Mouse (Mus musculus) bone marrow macrophage, adult 2 months (primary cell): ENCODE data around the gene Tmem259. TPM values are rescaled to one million over a fixed set of nuclear protein-coding genes. Genes with fewer than 3 reads are reported as not detected.

Experiments
- H3K27ac ChIP-seq: 2 replicates; pipeline ENCODE4 v1.5.1; 2012; ENCODE audit warnings: low read depth, low read length; ENCODE audit not compliant: insufficient read depth
- H3K4me1 ChIP-seq: 2 replicates; pipeline ENCODE4 v1.6.1; 2012; ENCODE audit warnings: low read length; ENCODE audit not compliant: control insufficient read depth, insufficient read depth
- H3K4me3 ChIP-seq: 2 replicates; pipeline ENCODE4 v1.5.1; 2012; ENCODE audit warnings: mild to moderate bottlenecking, low read length, moderate library complexity; ENCODE audit not compliant: insufficient read depth
- CTCF ChIP-seq: IDR thresholded peaks from 2 replicates; pipeline ENCODE4 v1.5.1; 2012; ENCODE audit warnings: low read depth, mild to moderate bottlenecking, low read length, moderate library complexity
- POLR2A ChIP-seq: IDR thresholded peaks from 2 replicates; pipeline ENCODE4 v1.6.1; 2012; ENCODE audit warnings: mild to moderate bottlenecking, low read depth, low read length, borderline replicate concordance
- polyA plus RNA-seq: library from polyadenylated mRNA; stranded (reverse); fragments of >200 nt; gene quantifications from 2 replicates; pipeline ENCODE4 v1.2.4, GENCODE M21; 2012; ENCODE audit not compliant: missing spikeins, insufficient read depth, insufficient read length

The Tmem259 gene
- polyA plus RNA-seq, 1 experiment = 101 TPM

- peak overlapping the region; percentile 76 for H3K4me3 ChIP-seq
- H3K4me1 ChIP-seq = peaks cover 17% of the 10 kb centered on the region
- no peak for TF ChIP-seq CTCF
- no peak for TF ChIP-seq POLR2A
- peak overlapping the region; percentile 91 for H3K27ac ChIP-seq
Observed at GRCm38 (mm10) chr10:80017771-80018170, 33.6 kb upstream of the Tmem259 start.

- TF ChIP-seq CTCF (no peak), POLR2A (no peak)
- peaks cover 17% of the 10 kb centered on the region for H3K4me1 ChIP-seq
- peak overlapping the region; percentile 76 for H3K4me3 ChIP-seq
- peak overlapping the region; percentile 91 for H3K27ac ChIP-seq
Observed at GRCm38 (mm10) chr10:80017361-80017760, 33.2 kb upstream of the Tmem259 start.

- peak overlapping the region; percentile 83 for H3K27ac ChIP-seq
- TF ChIP-seq POLR2A (no peak), CTCF (no peak)
- peak overlapping the region; percentile 76 for H3K4me3 ChIP-seq
- peaks cover 17% of the 10 kb centered on the region for H3K4me1 ChIP-seq
Observed at GRCm38 (mm10) chr10:80016931-80017330, 32.8 kb upstream of the Tmem259 start.

GRCm38 (mm10) chr10:80016511-80016910 lies 32.4 kb upstream of the Tmem259 start, which contains the start of gene Arhgap45:
Gene Arhgap45 (plus strand): TSS chr10:80016653.
- peak within 1 kb of the TSS; percentile 76 for H3K4me3 ChIP-seq
- peak within 1 kb of the TSS; percentile 91 for H3K27ac ChIP-seq
- TF ChIP-seq CTCF = no peak
- no peak for TF ChIP-seq POLR2A
- H3K4me1 ChIP-seq = peaks cover 17% of the 10 kb centered on the region

GRCm38 (mm10) chr10:80015583-80015982 lies 31.5 kb upstream of the Tmem259 start:
- no peak overlapping the region for H3K27ac ChIP-seq
- peaks cover 16% of the 10 kb centered on the region for H3K4me1 ChIP-seq
- TF ChIP-seq POLR2A (no peak), CTCF (no peak)
- no peak overlapping the region for H3K4me3 ChIP-seq

GRCm38 (mm10) chr10:80014484-80015290 lies 30.6 kb upstream of the Tmem259 start:
- TF ChIP-seq CTCF (peak; percentile 45; the same call in 1 of the 2 replicates), POLR2A (no peak)
- peaks cover 14% of the 10 kb centered on the region for H3K4me1 ChIP-seq
- no peak overlapping the region for H3K27ac ChIP-seq
- no peak overlapping the region for H3K4me3 ChIP-seq

GRCm38 (mm10) chr10:80013609-80014008 lies 29.5 kb upstream of the Tmem259 start:
- Histone ChIP-seq H3K4me3 (no peak overlapping the region), H3K27ac (no peak overlapping the region), H3K4me1 (peaks cover 6% of the 10 kb centered on the region)
- TF ChIP-seq POLR2A (no peak), CTCF (no peak)

GRCm38 (mm10) chr10:80011740-80012139 lies 27.6 kb upstream of the Tmem259 start:
- Histone ChIP-seq H3K27ac (no peak overlapping the region), H3K4me3 (no peak overlapping the region), H3K4me1 (peaks cover 6% of the 10 kb centered on the region)
- TF ChIP-seq CTCF (no peak), POLR2A (no peak)

- H3K4me3 ChIP-seq = no peak overlapping the region
- H3K4me1 ChIP-seq = no peaks in the 10 kb centered on the region
- no peak for TF ChIP-seq POLR2A
- TF ChIP-seq CTCF = no peak
- H3K27ac ChIP-seq = no peak overlapping the region
Observed at GRCm38 (mm10) chr10:80004233-80004705, 20.1 kb upstream of the Tmem259 start.
